Mouse (Mus musculus): ENCODE measurements around the gene Llph. TPM values are rescaled to one million over a fixed set of nuclear protein-coding genes. Genes with fewer than 3 reads are reported as not detected.

The Llph gene
- polyA plus RNA-seq, 1 experiment from 2014 or later: 53.7 TPM

GRCm38 (mm10) chr10:120280375-120280774 lies 53.5 kb downstream of the Llph start:
- H3K4me3 ChIP-seq (ENCODE audit: low read depth, low read length): no peak overlapping the region
- DNase-seq (ENCODE audit: low spot score): no peak
- no peaks in the 10 kb centered on the region for H3K27me3 ChIP-seq (ENCODE audit: control insufficient read depth, insufficient read depth, low read length)
- no peak overlapping the region for H3K27ac ChIP-seq (ENCODE audit: low read depth, low read length)
- no peak overlapping the region for H3K9ac ChIP-seq (ENCODE audit: low read depth, low read length)
- 72% methylated on average over 4 of the region's 4 CpGs for WGBS
- H3K9me3 ChIP-seq (ENCODE audit: control insufficient read depth, low read length): no peaks in the 10 kb centered on the region
- no peak overlapping the region for H3K4me2 ChIP-seq (replicated peaks; ENCODE audit: low read depth, low read length)
- H3K4me1 ChIP-seq (replicated peaks; ENCODE audit: control insufficient read depth, insufficient read depth, low read length): no peaks in the 10 kb centered on the region
- ATAC-seq (ENCODE audit: low FRiP score): no peak
- no peaks in the 10 kb centered on the region for H3K36me3 ChIP-seq (ENCODE audit: control insufficient read depth, insufficient read depth, low read length)

DNA sequence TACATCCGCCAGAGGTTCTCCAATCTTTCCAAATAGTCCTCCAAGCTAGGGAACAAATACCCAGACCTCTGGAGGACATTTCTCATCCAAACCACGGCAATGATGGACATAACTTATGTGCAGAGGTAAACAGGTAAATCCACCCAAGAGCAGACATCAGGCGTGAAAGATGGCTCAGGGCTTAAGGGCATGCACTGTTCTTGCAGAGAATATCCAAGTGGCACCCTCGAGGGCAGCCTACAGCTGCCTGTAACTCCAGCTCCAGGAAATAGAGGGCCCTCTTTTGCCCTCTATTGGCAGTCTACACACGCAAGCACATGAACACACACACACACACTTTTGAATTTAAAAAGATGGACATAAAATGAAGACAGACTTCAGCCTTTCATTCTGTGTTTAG lies 54.8 kb downstream of the Llph start:
- DNase-seq (ENCODE audit: low spot score) (no peak), ATAC-seq (ENCODE audit: low FRiP score) (no peak)
- no peak overlapping the region for H3K9ac ChIP-seq (ENCODE audit: low read depth, low read length)
- no peaks in the 10 kb centered on the region for H3K36me3 ChIP-seq (ENCODE audit: control insufficient read depth, insufficient read depth, low read length)
- H3K4me1 ChIP-seq (replicated peaks; ENCODE audit: control insufficient read depth, insufficient read depth, low read length): no peaks in the 10 kb centered on the region
- no peak overlapping the region for H3K27ac ChIP-seq (ENCODE audit: low read depth, low read length)
- no peak overlapping the region for H3K4me2 ChIP-seq (replicated peaks; ENCODE audit: low read depth, low read length)
- H3K4me3 ChIP-seq (ENCODE audit: low read depth, low read length): no peak overlapping the region
- no peaks in the 10 kb centered on the region for H3K9me3 ChIP-seq (ENCODE audit: control insufficient read depth, low read length)
- no peaks in the 10 kb centered on the region for H3K27me3 ChIP-seq (ENCODE audit: control insufficient read depth, insufficient read depth, low read length)
- 85% methylated on average over 5 of the region's 5 CpGs for WGBS

Other genes with a start within 250 kb of the Llph start
- gene Helb, start 114.1 kb upstream of the Llph start, polyA plus RNA-seq (2014; fragmentation: Nextera tagmentation; extraction: Ambion mirVana): 3.9 and 4.1 TPM in 2 replicates
- 93.8 and 94.4 TPM in 2 replicates for gene Tmbim4, start 25.5 kb upstream of the Llph start, polyA plus RNA-seq (2014; fragmentation: Nextera tagmentation; extraction: Ambion mirVana)
- gene Irak3, start 24.9 kb upstream of the Llph start, polyA plus RNA-seq (2014; fragmentation: Nextera tagmentation; extraction: Ambion mirVana): 1.2 and 1.9 TPM in 2 replicates
- gene Hmga2, start 249.4 kb downstream of the Llph start, polyA plus RNA-seq (2014; fragmentation: Nextera tagmentation; extraction: Ambion mirVana): 39.6 and 42.9 TPM in 2 replicates

Measured in hindbrain, embryonic 11.5 days (tissue).